Mouse (Mus musculus) kidney, postnatal 36 days (tissue): ENCODE data around the gene Lrrfip2.

Experiments used
- DNase-seq, 2 experiments: peaks; one replicate each; pipeline ENCODE4 v3.0.0; 2021 to 2022; ENCODE audit warnings: mixed read lengths in 2 of 2

Lrrfip2 gene

DNA sequence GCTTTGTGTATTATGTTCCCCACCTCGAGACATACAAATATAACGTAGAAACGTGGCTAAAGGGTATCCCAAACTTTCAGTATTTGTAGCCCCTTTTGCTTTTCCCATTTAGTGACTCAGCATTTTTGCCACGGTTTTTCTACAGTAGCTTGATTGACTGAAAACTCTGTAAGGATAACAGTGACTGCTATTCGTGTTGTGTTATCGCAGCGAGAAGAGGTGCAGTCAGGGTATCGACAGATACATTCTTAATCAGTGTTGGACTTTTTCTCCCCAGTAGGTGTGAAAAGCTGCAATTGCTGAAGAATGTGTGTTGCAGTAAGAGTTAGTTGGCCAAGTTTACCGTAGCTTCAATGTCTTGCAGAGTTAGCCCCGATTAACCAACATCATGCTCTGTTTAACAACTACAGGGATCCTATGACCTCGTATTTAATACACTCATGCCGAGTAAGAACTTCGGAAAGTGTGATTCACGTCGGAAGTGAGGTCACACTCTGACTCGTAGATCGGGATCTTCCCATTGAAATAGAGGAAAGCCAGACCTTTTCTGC lies 1.6 kb downstream of the Lrrfip2 start:
- DNase-seq, result peak; percentile 40 to 41

DNA sequence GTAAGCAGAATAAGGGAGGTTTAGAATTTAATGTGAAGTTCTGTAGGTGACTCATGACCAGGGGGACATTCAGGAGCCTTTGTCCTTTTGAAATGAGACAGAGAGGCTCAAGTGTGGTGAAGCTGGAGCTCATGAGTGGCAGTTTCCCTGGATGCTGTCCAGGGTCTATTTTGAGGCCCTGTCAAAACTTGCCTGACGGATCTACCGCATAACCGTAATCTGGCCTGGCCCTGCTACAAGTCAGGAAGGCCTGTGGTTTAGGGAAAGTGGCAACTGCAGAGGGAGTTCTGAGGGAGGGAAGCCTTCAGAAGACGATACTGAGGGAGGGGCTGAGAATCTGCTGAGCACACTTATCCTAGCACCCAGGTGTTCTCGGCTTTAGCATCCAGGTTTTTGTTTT lies 5.1 kb downstream of the Lrrfip2 start:
- peak; percentile 24 to 37 for DNase-seq

DNA sequence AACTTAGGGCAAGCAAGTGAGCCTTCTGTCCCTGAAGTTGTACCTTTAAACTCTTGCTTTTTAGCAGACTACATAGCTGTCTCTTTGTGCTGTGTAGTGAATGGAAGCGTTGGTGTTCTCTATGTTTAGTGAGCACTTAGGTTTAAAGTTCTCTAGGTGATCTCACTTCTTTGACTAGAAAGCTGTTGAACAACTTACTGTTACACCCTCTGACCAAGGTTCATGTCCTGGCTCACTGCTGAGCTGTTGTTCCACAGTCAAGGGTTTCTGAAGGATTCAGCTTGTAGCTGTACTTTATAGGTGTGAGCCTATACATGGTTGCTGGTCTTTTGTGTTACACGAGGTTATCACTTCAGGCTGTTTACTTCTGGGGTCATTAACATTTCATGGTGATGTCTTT lies 5.9 kb downstream of the Lrrfip2 start:
- DNase-seq, result peak; percentile 35 to 61

DNA sequence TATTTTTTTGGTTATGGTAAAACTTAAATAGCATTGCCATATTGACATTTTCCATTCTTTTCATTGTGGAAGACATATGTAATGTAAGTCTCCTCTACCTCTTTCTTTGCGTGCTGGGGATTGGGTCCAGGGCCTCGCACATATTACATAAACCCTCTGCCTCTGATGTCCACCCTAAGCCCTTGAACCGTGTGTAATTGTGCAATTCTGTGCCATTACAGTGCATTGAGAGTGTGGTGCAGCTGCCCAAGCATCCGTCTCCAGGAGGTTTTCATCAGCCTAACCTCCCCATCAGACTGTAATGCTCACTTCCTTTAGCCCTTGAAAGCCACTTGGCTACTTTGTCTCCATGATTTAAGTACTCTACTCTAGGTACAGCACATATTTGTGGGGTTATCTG lies 7.0 kb downstream of the Lrrfip2 start:
- no peak for DNase-seq

DNA sequence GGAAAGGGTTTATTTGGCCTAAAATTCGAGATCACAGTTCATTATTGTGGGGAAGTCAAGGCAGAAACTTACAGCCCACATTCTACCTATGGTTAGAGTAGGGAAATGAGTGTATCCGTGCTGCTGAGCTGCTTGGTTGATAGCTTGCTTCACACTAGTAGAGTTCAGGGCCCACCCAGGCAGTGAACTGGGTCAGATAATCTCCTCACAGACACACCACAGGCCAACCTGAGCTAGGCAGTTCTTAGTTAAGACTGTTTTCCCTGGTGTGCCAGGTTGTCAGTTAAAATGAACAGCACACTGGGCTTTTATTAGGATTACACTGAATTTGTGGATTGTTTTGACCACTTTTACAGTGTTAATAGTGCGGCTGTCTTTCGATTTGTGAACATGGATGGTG lies 9.3 kb downstream of the Lrrfip2 start:
- DNase-seq, result no peak

DNA sequence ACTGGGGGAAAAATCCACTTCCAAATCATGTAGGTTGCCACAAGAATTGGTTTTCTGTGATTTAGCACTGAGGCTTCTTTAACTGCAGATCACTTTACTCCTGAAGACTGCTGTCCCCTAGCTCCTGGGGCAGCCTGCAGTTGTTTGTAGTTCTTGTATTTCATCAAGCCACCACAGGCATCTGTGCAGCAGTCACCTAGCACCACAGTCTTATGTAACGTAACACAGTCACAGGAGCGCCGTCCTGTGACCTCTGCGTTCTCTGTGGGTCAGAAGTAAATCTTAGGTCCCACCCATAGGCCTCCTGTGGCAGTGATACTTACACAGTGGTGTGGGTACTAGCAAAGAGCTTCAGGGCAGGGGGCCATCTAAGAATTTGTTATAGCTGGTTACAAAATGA lies 10.4 kb downstream of the Lrrfip2 start:
- no peak for DNase-seq

DNA sequence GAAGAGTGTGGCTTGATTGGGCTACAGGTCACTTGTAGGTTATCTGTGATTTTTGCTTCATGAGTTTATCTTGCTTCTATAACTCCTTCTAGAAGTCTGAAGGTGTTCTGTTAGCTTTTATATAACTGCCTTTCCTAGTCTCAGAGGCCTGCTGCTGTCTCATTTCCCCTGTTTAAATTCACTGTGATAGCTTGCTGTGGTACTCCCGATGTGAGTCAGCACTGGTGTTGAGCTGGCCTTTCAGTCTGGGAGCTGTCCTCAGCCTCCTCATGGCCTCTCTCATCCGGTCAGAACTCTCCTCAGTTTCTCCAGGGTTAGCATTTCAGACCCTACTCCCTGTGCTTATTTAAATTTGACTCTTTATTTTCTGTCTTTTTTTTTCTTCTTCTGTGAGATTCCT lies 12.7 kb downstream of the Lrrfip2 start:
- no peak for DNase-seq

DNA sequence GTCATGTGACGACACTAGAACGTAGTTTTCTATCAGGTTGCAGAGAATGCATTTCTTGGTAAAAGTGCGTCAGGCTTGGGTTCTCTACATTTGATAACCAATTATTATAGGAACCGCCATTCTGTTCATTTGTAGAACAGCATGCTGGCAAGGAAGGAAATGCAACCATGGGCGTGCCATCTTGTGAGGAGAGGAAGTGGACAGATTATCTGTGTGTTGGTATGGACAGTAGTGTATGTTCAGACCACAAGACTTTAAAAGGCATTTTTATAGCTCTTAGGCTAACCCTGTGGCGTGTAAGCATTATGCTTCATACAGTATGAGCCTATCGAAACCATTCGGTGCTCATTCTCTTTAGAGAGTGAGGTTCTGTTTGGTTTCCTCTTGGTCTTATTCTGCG lies 20.8 kb downstream of the Lrrfip2 start:
- DNase-seq, result no peak

DNA sequence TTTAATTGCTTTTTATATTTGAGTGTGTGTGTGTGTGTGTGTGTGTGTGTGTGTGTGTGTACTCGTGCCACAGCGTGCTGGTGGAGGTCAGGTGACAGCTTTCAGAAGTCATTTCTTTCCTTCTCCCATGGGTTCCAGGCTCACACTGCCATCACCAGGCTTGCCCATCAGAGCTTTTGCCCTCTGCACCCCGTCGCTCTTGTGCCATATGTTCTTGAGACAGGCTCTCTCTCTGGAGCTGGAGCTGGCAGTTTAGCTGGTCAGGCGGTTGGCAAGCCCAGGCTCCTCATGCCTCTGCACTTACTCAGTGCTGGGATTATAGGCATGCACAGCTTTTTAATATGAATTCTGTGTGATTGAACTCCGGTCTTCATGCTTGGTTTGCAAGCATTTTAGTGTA lies 25.3 kb downstream of the Lrrfip2 start:
- no peak for DNase-seq

DNA sequence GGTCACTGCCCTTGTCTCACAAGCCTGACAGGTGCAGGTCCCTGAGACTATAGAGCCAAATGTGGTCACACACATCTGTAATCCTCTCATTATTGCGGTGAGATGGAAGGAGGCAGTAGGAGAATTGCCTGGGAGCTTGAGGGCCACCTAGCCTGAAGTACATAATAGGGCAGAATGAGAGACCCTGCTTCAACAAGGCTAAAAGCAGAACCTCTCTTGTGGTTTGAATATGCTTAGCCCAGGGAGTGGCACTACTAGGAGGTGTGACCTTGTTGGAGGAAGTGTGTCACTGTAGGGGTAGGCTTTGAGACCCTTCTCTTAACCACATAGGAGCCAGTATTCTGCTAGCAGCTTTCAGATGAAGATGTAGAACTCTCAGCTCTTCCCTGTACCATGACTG lies 26.0 kb downstream of the Lrrfip2 start:
- no peak for DNase-seq

DNA sequence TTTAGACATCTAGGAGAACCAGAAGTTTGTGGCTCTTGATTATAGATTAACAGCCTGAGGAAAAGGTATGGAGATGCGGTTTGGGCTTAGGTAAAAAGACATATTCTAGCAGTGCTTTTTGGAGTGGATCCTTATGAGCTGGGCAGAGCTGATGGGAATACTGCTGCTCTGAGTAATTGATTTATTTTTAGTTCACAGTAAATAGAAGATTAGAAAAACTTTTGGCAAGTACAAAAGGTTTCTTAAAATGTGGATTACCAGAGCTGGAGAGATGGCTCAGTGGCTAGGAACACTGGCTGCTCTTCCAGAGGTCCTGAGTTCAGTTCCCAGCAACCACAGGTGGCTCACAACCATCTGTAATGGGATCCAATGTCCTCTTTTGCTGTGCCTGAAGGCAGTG lies 27.3 kb downstream of the Lrrfip2 start:
- no peak for DNase-seq

DNA sequence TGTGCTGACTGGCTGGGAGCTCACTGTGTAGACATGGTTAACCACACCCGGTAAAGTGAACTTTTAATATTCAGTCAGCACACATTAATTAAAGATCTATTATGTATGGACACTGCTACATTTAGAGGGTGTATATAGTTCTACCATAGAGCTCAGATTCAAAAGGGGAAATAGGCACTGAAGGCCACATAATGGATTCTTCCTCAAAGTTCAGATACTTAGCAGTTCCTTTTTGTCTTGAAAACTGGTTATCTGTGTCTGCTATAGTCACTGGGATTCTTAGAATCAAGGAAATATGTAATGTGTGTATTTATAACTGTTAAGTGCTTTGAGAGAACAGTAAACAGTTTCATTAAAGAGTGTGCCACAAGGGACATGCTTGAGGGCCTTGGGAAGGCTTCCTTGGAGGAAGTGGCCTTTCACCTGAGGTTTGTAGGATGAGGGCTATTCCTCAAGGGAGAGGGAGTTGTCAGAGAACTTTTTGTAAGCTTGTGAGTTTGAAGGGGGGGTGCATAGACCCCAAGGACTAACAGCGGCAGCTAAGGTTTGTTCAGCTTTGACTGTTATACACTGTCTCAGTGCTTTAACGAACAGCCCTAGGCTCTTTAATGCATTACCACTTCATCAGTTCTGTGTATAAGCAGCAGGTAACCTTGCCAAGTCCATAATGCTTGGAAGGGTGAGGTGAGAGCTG lies 28.3 kb downstream of the Lrrfip2 start:
- no peak for DNase-seq

DNA sequence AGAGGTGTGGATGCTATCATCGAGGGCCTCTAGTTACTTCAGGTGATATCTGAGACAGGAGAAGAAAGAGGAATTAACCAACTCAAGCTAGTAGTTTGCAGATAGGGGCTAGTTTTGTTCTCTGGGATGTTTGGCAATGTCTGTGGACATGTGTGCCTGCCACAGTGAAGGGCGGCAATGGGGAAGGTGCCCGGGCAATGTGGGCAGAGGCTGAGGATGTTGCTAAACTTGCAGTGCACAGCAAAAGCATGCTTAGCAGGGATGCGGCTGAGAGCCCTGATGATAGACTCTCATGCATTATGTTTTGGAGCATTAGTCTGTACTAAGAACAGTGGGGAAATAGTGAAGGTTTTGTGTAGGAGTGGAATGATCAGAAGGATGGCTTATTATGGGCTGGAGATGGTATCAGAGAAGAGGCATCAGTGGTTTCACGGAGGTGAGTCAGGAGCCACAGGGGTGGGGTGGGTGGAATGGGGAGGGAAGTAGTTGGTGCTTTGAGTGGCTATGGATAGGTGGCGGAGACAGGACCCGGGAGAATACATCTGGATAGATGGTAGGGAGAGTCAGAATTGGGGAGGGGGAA lies 28.9 kb downstream of the Lrrfip2 start:
- no peak for DNase-seq

DNA sequence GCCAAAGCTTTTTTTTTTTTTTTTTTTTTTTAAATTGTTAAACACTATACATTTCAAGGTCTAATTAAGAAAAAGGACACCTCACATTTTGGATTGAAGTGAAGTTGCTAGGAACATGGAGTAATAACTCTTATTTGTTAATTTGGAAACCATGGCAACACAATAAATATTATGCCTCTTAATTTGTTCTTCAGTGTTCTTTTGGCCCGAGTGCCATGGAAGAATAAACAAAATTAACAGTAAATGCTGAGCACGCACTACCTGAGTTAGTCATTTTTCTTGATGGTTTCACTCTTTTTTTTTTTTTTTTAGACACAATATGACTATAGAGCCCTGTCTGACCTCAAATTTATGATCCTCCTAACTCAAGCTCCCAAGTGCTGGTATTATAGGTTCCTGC lies 30.6 kb downstream of the Lrrfip2 start:
- DNase-seq, result no peak

DNA sequence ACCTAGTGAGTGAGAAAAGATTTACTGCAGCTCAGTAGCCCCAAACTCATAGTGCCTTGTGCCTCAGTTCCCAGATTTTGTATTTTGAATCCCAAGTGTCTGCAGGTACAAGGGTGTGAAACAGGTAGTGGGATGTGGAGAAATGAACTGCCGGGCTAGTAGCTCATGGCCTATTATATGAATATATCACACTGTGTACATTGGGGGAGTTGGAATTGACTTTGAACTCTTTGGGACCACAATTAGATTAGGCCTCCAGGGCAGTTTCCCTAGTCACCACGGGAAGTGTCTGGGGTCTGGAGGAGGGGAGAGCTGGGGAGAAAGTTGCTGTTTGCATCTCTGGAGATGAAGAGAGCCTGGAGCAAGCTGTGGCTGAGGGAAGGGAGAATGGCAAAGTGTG lies 31.0 kb downstream of the Lrrfip2 start:
- no peak for DNase-seq

DNA sequence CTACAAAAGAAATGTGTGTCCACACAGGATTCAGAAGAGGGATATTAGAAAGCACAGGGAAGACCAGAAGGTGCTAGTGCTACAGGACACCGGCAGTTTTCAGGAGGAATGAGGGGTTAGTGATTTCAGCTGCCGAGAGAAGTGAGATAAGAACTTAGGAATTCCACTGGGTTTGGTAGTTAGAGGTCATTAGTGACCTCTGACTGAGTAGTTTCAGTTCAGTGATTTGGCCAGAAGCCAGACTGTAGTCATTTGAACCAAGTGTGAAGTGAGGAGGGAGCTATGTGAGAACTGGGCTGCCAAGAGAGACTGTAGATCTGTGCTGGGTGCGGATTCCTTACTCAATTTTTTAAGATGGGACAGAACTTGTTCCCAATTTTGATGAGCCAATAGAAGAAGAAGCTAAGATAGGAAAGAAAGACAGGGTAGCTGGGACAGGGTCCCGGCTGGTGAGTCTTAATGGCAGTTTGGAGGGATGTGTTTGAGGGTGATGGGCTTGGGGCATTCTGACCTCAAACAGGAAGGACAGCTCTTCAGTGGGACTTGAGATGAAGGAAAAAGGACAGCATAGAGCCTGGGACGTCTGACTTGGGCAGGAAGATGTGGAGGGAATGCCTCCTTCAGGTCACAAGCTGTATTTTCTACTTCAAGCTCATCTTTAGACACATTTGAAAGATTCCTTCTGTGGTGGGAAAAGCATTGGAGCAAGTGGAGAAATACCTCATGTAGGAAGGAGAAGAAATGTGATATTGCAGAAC lies 32.0 kb downstream of the Lrrfip2 start:
- peak; percentile 79 to 92 for DNase-seq

DNA sequence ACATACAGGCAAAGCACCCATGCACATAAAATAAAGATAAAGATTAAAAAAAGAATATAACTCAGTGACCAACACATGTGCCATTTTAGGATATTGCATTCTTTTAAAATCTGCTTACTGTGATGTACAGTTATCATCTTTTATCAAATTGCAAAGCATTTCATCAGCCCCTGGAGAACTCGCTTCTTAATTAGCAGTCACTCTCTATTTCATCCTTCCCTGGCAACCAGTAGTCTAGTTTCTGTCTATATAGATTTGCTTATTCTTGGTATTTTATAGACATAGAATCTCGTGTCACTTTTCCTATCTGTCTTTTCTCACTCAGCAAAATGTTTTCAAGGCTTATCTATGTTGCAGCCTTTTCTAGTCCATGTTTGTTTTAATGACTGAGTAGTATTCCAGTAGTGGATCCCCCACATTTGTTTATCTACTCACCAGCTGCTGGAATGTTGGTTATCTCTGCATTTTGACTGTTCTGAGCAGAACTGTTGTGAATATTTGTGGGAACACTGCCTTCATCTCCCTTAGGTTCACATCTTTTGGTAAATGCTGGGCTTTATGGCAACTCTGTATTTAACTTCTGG lies 35.0 kb downstream of the Lrrfip2 start:
- no peak for DNase-seq

DNA sequence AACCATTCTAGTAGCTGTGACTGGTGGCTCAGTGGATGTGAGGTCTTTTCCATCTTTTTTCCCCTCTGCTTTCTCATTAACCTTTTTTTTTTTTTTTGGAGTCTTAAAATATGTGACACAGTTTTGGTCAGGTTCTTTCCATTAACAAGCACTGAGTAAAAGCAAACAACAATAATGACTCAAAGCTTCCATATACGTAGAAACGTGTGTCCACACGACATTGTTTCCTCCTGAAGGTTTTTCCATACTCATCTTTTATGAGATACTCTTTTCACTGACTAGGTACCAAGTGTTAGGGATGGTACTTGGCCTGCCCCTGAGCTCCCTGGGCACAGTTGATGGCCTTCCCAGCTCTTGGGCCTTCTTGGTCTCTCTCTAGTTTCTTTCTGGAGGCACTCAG lies 35.6 kb downstream of the Lrrfip2 start:
- DNase-seq, result no peak

DNA sequence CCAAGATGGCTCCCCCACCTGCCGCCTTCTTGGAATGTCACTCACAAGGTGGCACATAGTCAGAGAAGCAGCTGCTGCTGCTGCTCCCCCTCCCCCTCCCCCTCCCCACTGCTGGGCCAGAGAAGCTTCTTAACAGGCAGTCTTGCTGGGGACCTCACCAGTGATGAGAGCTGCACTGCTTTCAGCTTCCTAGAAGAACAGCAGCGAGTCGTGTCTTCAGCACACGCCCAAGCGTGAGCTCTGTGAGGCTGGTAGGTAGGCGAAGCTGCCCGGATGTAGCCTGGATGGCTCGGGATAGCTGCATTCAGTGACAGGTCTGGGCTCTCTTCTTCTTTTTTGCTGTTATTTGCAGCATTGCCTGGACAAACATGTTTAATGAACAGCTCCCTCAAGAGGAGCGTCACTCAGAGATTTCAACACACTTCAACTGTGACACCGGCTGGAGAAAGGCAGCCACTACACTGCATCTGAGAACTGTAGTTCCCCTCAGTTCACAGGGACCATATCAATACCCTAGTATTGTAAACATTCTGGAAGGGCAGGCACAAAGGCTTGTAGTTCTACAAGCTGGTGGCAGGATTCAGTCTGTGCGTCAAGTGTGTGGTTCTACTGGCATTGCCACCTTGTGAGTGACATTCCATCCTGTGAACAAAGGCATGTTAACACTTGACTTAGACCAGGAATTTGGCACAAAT lies 38.5 kb downstream of the Lrrfip2 start:
- DNase-seq, result no peak

DNA sequence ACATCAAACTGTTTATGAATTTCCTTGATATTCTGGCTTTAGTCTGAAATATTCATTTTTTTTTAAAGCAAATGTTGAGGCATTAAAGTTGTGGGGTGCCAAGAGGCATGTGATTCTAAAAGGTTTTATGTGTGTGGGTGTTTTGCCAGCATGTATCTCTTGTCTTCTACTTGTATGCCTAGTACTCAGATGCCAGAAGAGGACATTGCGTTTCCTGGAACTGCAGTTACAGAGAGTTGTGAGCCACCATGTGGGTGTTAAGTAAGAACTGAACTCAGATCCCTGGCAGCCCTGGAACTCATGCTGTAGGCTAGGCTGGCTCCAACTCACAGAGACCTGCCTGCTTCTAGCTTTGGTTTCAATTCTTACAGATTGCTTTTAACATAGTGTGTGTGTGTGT lies 42.2 kb downstream of the Lrrfip2 start:
- DNase-seq, result no peak

DNA sequence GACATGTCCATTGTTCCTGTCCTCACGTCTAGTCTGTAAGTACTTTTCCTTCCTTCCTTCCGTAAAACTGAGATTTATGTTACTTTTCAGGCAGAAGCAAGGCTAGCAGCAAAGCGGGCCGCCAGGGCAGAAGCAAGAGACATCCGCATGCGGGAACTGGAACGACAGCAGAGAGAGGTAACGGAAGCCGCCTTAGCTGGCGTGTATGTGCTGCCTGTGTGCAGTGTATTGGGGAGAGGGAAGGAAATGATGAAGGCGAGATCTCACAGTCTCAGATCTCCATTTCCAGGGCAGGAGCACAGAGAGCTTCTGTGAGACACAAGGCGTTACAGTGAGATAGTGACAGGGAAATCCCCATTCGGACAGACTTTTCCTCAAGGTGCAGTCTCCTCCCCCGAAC lies 43.8 kb downstream of the Lrrfip2 start:
- DNase-seq, result no peak

DNA sequence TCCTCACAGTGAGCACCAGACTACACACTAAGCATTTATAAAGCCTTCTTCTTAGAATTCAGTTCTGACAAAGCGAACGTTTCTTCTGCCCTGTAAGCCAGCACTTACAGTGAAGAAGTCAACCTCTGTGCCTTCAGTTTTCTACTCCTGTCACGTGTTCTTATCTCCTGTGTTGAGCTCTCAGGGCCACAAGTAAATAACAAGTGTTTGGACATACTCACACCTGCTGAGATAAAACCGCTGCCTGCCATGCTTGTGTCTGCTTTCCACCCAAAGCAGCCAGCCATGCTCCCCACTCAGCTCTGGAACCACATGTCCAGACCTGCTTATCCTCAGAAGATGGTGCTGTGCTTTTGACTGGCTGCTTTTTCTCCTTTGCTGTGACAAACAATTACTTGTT lies 49.2 kb downstream of the Lrrfip2 start:
- no peak for DNase-seq

DNA sequence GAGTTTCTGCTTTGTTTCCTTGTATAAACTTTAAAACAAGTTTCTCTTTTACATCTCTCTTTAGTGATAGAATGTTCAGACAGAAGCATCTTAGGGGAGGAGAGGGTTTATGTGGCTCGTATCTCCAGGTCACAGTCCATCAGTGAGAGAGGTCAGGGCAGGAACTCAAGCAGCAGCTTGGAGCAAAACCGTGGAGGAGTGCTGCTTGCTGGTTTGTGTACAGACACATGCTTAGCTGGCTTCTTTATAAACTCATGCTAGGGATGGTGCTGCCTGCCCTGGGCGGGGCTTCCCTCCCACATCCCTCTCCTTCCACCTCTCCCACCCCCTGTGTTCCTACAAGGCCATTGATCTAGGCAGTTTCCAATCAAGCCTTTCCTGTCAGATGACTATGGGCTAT lies 53.0 kb downstream of the Lrrfip2 start:
- DNase-seq, result no peak
